Mouse (Mus musculus) limb, embryonic 14.5 days (tissue): ENCODE measurements at regions not wholly inside any gene's neighbourhood (a gene's known extent, or its start where the extent isn't known, plus 50 kb on each side); places are given as distances from the start of the nearest gene placed in this dataset.

Source experiments
- ATAC-seq: fragments of 200-750 bp; cut with Nextera tagmentation; 2 replicates; pipeline ENCODE4 v1.8.0; 2017; ENCODE audit warnings: low read depth, moderate number of reproducible peaks, moderate TSS enrichment; ENCODE audit not compliant: low FRiP score
- DNase-seq: peaks from one replicate; pipeline ENCODE4 v3.0.0-alpha.2; 2015; ENCODE audit warnings: low spot score
- H3K27ac ChIP-seq: fragments of 300-500 bp; sonication (generic); replicated peaks from 2 replicates; pipeline ENCODE4 v1.5.1; 2014; ENCODE audit warnings: low read depth, mild to moderate bottlenecking, low read length, moderate library complexity, mixed read lengths
- H3K27me3 ChIP-seq: fragments of 300-500 bp; sonication (generic); 2 replicates; pipeline ENCODE4 v1.6.1; 2014; ENCODE audit warnings: low read length, mixed read lengths; ENCODE audit not compliant: control insufficient read depth, insufficient read depth
- H3K36me3 ChIP-seq: fragments of 300-500 bp; sonication (generic); 2 replicates; pipeline ENCODE4 v1.6.1; 2014; ENCODE audit warnings: mild to moderate bottlenecking, low read length, moderate library complexity, mixed read lengths; ENCODE audit not compliant: control insufficient read depth, insufficient read depth
- H3K4me1 ChIP-seq: fragments of 300-500 bp; sonication (generic); 2 replicates; pipeline ENCODE4 v1.6.1; 2014; ENCODE audit warnings: antibody characterized with exemption, low read length, mixed read lengths; ENCODE audit not compliant: control insufficient read depth, insufficient read depth
- H3K4me2 ChIP-seq: fragments of 300-500 bp; sonication (generic); replicated peaks from 2 replicates; pipeline ENCODE4 v1.6.1; 2014; ENCODE audit warnings: low read depth, mild to moderate bottlenecking, low read length, moderate library complexity; ENCODE audit not compliant: severe bottlenecking
- H3K4me3 ChIP-seq: fragments of 300-500 bp; sonication (generic); replicated peaks from 2 replicates; pipeline ENCODE4 v1.5.1; 2014; ENCODE audit warnings: low read length
- H3K9ac ChIP-seq: fragments of 300-500 bp; sonication (generic); 2 replicates; pipeline ENCODE4 v1.6.1; 2014; ENCODE audit warnings: mild to moderate bottlenecking, low read depth, low read length, moderate library complexity; ENCODE audit not compliant: severe bottlenecking
- H3K9me3 ChIP-seq: fragments of 300-500 bp; sonication (generic); 2 replicates; pipeline ENCODE4 v1.6.1; 2016; ENCODE audit warnings: low read length; ENCODE audit not compliant: control insufficient read depth
- POLR2A ChIP-seq: fragments of 200-500 bp; IDR thresholded peaks from 2 replicates; pipeline ENCODE4 v1.8.0; 2012; ENCODE audit warnings: inconsistent platforms, mild to moderate bottlenecking, moderate library complexity, borderline replicate concordance; ENCODE audit not compliant: insufficient read depth, insufficient read length; ENCODE audit errors: extremely low read depth
- WGBS: fragments of 180-500 bp; shearing (Covaris S2); extraction: QIAGEN DNeasy Blood & Tissue Kit; methylation state at CpG from one replicate; pipeline ENCODE4 v1.1.7; 2014; 5-methylcytosine and 5-hydroxymethylcytosine counted together

DNA sequence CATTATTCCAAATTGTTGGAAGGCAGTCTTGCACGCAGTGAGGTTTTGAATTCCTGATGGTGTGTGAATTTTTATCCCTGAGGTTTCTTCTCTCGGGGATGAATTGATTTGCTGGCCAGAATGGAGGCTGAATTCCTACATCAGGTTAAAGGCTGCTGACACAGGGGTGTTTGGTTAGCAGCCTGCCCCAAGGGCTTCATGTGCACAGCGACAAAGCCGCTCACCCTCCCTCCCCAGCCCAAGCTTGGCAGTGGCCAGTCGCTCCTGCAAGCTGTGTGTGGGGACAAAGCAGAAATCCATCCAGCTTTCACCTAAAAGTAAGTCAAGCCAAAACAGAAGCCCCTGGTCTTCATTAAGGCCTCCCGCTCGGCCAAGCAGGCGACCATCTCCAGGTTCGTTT, 151.4 kb upstream of the Eomes start:
- no peak overlapping the region for H3K4me3 ChIP-seq
- DNase-seq (no peak), ATAC-seq (no peak)
- H3K27ac ChIP-seq: no peak overlapping the region
- no peaks in the 10 kb centered on the region for H3K4me1 ChIP-seq
- H3K36me3 ChIP-seq: no peaks in the 10 kb centered on the region
- H3K9me3 ChIP-seq: no peaks in the 10 kb centered on the region
- no peaks in the 10 kb centered on the region for H3K27me3 ChIP-seq
- no peak overlapping the region for H3K4me2 ChIP-seq
- WGBS: 68% methylated on average over 9 of the region's 9 CpGs
- H3K9ac ChIP-seq: no peak overlapping the region
- no peak for TF ChIP-seq POLR2A

DNA sequence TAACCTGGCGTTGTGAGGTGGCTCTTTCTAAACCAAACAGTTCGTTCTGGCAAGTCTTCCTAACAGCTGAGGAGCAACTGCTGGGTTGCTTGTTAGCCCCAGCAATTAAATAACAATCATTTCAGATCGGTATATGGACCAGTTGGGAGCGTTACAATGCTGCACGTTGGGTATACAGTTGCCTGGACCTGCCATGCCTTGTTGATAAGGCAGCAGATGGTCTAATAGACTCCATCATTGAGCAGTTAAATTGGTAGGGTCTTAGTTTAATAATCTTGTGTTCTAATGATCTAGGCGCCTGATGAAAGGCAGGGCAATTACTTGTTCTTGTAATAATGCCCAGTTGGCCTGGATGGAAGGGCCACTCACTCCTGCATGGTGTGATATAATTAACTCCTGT, 150.1 kb upstream of the Eomes start:
- H3K4me1 ChIP-seq: no peaks in the 10 kb centered on the region
- DNase-seq (no peak), ATAC-seq (no peak)
- no peak for TF ChIP-seq POLR2A
- H3K9me3 ChIP-seq: no peaks in the 10 kb centered on the region
- H3K27me3 ChIP-seq: no peaks in the 10 kb centered on the region
- WGBS: 71% methylated on average over 6 of the region's 6 CpGs
- no peak overlapping the region for H3K4me2 ChIP-seq
- H3K27ac ChIP-seq: no peak overlapping the region
- H3K36me3 ChIP-seq: no peaks in the 10 kb centered on the region
- no peak overlapping the region for H3K4me3 ChIP-seq
- H3K9ac ChIP-seq: no peak overlapping the region

DNA sequence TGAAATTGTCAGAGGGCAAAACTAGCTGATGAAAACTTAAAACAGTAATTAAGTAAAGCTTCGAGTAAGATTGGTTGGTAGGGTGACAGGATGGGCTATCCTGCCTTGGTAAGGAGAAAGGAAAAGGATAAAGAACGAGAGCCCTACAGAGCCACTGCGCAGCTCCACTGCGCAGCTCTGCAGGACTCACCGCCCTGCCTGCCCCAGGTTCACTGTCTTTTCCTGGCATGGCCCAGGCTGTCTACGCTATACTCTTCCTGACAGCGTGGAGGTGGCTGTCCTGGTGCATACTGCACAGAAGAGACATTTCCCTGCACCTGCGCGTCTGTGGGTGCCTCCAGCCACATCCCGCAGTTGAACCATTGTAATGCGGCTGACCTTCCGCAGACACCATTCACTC, 136.6 kb upstream of the Eomes start:
- peak overlapping the region; percentile 41; the same call in 1 of the 2 replicates for H3K9ac ChIP-seq
- no peak overlapping the region for H3K27ac ChIP-seq
- H3K36me3 ChIP-seq: no peaks in the 10 kb centered on the region
- peak overlapping the region; percentile 24 for H3K4me3 ChIP-seq
- no peaks in the 10 kb centered on the region for H3K4me1 ChIP-seq
- no peaks in the 10 kb centered on the region for H3K9me3 ChIP-seq
- DNase-seq (no peak), ATAC-seq (no peak)
- 56% methylated on average over 12 of the region's 12 CpGs for WGBS
- TF ChIP-seq POLR2A: no peak
- H3K27me3 ChIP-seq: no peaks in the 10 kb centered on the region
- peak overlapping the region; percentile 40 for H3K4me2 ChIP-seq

DNA sequence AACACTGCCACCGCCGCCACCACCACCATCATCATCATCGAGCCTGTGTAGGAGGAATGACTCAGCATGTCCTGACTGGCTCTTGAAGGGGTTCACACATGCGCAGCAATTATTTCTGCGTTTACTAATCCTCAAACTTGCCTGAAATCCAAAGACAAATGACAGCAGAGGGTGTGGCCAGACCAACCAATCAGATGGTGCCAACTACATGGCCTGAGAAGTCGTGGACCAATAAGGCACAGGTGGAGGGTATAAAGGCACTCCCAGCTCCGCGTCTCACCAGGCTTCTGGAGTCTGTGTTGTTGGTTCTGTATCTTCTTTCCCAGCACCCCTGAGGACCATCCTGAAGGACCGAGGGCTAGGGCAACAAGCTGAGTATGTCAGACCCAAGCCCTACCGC, 123.1 kb upstream of the Eomes start:
- no peak overlapping the region for H3K9ac ChIP-seq
- 93% methylated on average over 10 of the region's 10 CpGs for WGBS
- no peak overlapping the region for H3K27ac ChIP-seq
- H3K4me3 ChIP-seq: no peak overlapping the region
- H3K27me3 ChIP-seq: no peaks in the 10 kb centered on the region
- H3K4me1 ChIP-seq: no peaks in the 10 kb centered on the region
- no peak for TF ChIP-seq POLR2A
- ATAC-seq (no peak), DNase-seq (no peak)
- H3K9me3 ChIP-seq: peaks cover 4% of the 10 kb centered on the region; the same call in 1 of the 2 replicates
- H3K36me3 ChIP-seq: no peaks in the 10 kb centered on the region
- H3K4me2 ChIP-seq: no peak overlapping the region

DNA sequence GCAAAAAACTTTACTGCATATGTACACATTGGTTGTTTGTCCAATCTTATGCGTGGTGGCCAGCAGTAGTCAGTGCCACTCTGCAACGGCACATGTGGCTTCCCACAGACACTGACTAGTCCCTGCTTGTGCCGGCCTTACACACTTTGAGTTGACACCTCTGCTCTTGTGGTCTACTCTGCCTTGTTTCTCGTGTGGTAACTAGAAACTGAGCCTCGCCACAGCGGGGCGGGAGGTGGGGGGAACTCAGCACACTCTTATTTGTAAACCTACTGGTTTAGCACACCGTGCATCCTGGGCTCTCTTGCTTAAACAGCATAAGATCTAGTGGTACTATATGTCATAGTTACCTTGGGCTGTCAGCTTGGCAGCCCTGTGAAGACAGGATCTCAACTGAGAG, 120.6 kb upstream of the Eomes start:
- TF ChIP-seq POLR2A: no peak
- Histone ChIP-seq H3K4me1 (no peaks in the 10 kb centered on the region), H3K9ac (no peak overlapping the region), H3K36me3 (no peaks in the 10 kb centered on the region), H3K27ac (no peak overlapping the region), H3K9me3 (no peaks in the 10 kb centered on the region), H3K4me2 (no peak overlapping the region), H3K27me3 (no peaks in the 10 kb centered on the region), H3K4me3 (no peak overlapping the region)
- WGBS: 93% methylated on average over 8 of the region's 8 CpGs
- ATAC-seq (no peak), DNase-seq (no peak)

DNA sequence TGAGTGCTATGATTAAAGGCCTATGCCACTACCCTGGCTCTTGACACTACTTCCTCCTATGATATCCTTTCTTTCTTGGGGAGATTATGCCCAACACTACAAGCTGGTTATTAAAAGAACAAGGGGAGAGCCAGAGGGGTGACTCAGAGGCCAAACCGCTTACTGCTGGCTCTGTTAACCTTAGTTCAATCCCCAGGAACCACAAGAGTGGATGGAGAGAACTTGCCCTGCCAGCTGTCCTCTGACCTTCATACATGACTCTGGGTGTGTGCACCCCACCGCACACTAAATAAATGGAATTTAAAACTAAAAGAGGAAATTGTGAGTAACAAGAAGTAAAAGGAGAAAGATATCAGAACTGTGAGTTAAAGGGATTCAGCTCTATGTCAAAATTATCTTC, 114.1 kb upstream of the Eomes start:
- no peak overlapping the region for H3K9ac ChIP-seq
- no peak overlapping the region for H3K4me2 ChIP-seq
- no peaks in the 10 kb centered on the region for H3K9me3 ChIP-seq
- WGBS: 93% methylated on average over 2 of the region's 2 CpGs
- TF ChIP-seq POLR2A: no peak
- H3K36me3 ChIP-seq: no peaks in the 10 kb centered on the region
- H3K27me3 ChIP-seq: no peaks in the 10 kb centered on the region
- H3K4me3 ChIP-seq: no peak overlapping the region
- no peaks in the 10 kb centered on the region for H3K4me1 ChIP-seq
- no peak for DNase-seq
- H3K27ac ChIP-seq: no peak overlapping the region
- ATAC-seq: no peak
